Mouse (Mus musculus) heart, embryonic 16.5 days (tissue): ENCODE measurements around the gene Hoxa13. TPM values are rescaled to one million over a fixed set of nuclear protein-coding genes. Genes with fewer than 3 reads are reported as not detected.

Experiments used
- ATAC-seq: fragments of 200-750 bp; cut with Nextera tagmentation; replicated peaks from 2 replicates; pipeline ENCODE4 v1.8.0; 2017; ENCODE audit warnings: moderate number of reproducible peaks; ENCODE audit not compliant: insufficient read depth, low FRiP score; ENCODE audit errors: extremely low read depth
- H3K27ac ChIP-seq: fragments of 300-500 bp; sonication (generic); 2 replicates; pipeline ENCODE4 v1.5.1; 2014; ENCODE audit warnings: mild to moderate bottlenecking, low read length, control low read depth, moderate library complexity
- H3K27me3 ChIP-seq: fragments of 300-500 bp; sonication (generic); 2 replicates; pipeline ENCODE4 v1.6.1; 2014; ENCODE audit warnings: low read length, mixed read lengths; ENCODE audit not compliant: control insufficient read depth, insufficient read depth
- H3K36me3 ChIP-seq: fragments of 300-500 bp; sonication (generic); 2 replicates; pipeline ENCODE4 v1.6.1; 2014; ENCODE audit not compliant: control insufficient read depth, insufficient read depth
- H3K4me1 ChIP-seq: fragments of 300-500 bp; sonication (generic); 2 replicates; pipeline ENCODE4 v1.6.1; 2014; ENCODE audit warnings: low read length, mixed read lengths; ENCODE audit not compliant: control insufficient read depth, insufficient read depth
- H3K4me2 ChIP-seq: fragments of 300-500 bp; sonication (generic); 2 replicates; pipeline ENCODE4 v1.6.1; 2014; ENCODE audit warnings: low read depth, mild to moderate bottlenecking, control low read depth, low read length
- H3K4me3 ChIP-seq: fragments of 300-500 bp; sonication (generic); 2 replicates; pipeline ENCODE4 v1.5.1; 2014; ENCODE audit warnings: mild to moderate bottlenecking, control low read depth, low read length
- H3K9ac ChIP-seq: fragments of 300-500 bp; sonication (generic); 2 replicates; pipeline ENCODE4 v1.6.1; 2014; ENCODE audit warnings: low read length, control low read depth
- H3K9me3 ChIP-seq: fragments of 300-500 bp; sonication (generic); replicated peaks from 2 replicates; pipeline ENCODE4 v1.6.1; 2016; ENCODE audit warnings: low read length; ENCODE audit not compliant: control insufficient read depth
- WGBS: fragments of 180-500 bp; shearing (Covaris S2); extraction: QIAGEN DNeasy Blood & Tissue Kit; methylation state at CpG from one replicate; pipeline ENCODE4 v1.1.7; 2014; 5-methylcytosine and 5-hydroxymethylcytosine counted together
- polyA plus RNA-seq: library from polyadenylated mRNA; unstranded; fragments of >200 nt; fragmentation: Nextera tagmentation; extraction: Ambion mirVana; gene quantifications from 2 replicates; pipeline ENCODE4 v1.2.1, GENCODE M21; 2015

Gene Hoxa13
- polyA plus RNA-seq, 1 experiment from 2014 or later, result not detected

- no peak overlapping the region for H3K27ac ChIP-seq
- no peaks in the 10 kb centered on the region for H3K36me3 ChIP-seq
- no peak for ATAC-seq
- no peak overlapping the region for H3K4me3 ChIP-seq
- no peak overlapping the region for H3K9ac ChIP-seq
- H3K4me2 ChIP-seq, result no peak overlapping the region
- no peaks in the 10 kb centered on the region for H3K9me3 ChIP-seq
- no peaks in the 10 kb centered on the region for H3K4me1 ChIP-seq
- WGBS, result 30% methylated on average over 9 of the region's 9 CpGs
- H3K27me3 ChIP-seq, result peaks cover 84% of the 10 kb centered on the region
These were observed 25.4 kb downstream of the Hoxa13 start for GRCm38 (mm10) chr6:52235267-52235666.

GRCm38 (mm10) chr6:52234428-52235140 is 26.1 kb downstream of the Hoxa13 start:
- ATAC-seq, result no peak
- H3K27me3 ChIP-seq, result peaks cover 84% of the 10 kb centered on the region
- WGBS, result 2% methylated on average over 64 of the region's 68 CpGs
- no peak overlapping the region for H3K4me2 ChIP-seq
- H3K9me3 ChIP-seq, result no peaks in the 10 kb centered on the region
- no peak overlapping the region for H3K9ac ChIP-seq
- no peak overlapping the region for H3K27ac ChIP-seq
- H3K4me3 ChIP-seq, result no peak overlapping the region
- H3K36me3 ChIP-seq, result no peaks in the 10 kb centered on the region
- no peaks in the 10 kb centered on the region for H3K4me1 ChIP-seq

- H3K4me3 ChIP-seq, result peak overlapping the region; percentile 16
- no peak overlapping the region for H3K9ac ChIP-seq
- ATAC-seq, result no peak
- WGBS, result 2% methylated on average over 70 of the region's 70 CpGs
- no peak overlapping the region for H3K27ac ChIP-seq
- peaks cover 86% of the 10 kb centered on the region for H3K27me3 ChIP-seq
- no peaks in the 10 kb centered on the region for H3K9me3 ChIP-seq
- no peak overlapping the region for H3K4me2 ChIP-seq
- no peaks in the 10 kb centered on the region for H3K36me3 ChIP-seq
- no peaks in the 10 kb centered on the region for H3K4me1 ChIP-seq
These were observed 26.9 kb downstream of the Hoxa13 start for GRCm38 (mm10) chr6:52233546-52234427.

GRCm38 (mm10) chr6:52232984-52233545 is 27.6 kb downstream of the Hoxa13 start:
- 2% methylated on average over 23 of the region's 23 CpGs for WGBS
- no peak overlapping the region for H3K27ac ChIP-seq
- H3K4me2 ChIP-seq, result no peak overlapping the region
- H3K4me3 ChIP-seq, result no peak overlapping the region
- no peaks in the 10 kb centered on the region for H3K4me1 ChIP-seq
- no peaks in the 10 kb centered on the region for H3K9me3 ChIP-seq
- H3K36me3 ChIP-seq, result no peaks in the 10 kb centered on the region
- ATAC-seq, result no peak
- H3K27me3 ChIP-seq, result peaks cover 86% of the 10 kb centered on the region
- no peak overlapping the region for H3K9ac ChIP-seq

- Histone ChIP-seq H3K9me3 (no peaks in the 10 kb centered on the region), H3K27me3 (peaks cover 85% of the 10 kb centered on the region), H3K9ac (no peak overlapping the region), H3K4me3 (no peak overlapping the region), H3K4me1 (no peaks in the 10 kb centered on the region), H3K27ac (no peak overlapping the region), H3K36me3 (no peaks in the 10 kb centered on the region), H3K4me2 (no peak overlapping the region)
- ATAC-seq, result no peak
- WGBS, result 2% methylated on average over 18 of the region's 18 CpGs
These were observed 28.1 kb downstream of the Hoxa13 start for GRCm38 (mm10) chr6:52232568-52232965.

GRCm38 (mm10) chr6:52231885-52232567 is 28.7 kb downstream of the Hoxa13 start:
- Histone ChIP-seq H3K4me1 (no peaks in the 10 kb centered on the region), H3K9ac (no peak overlapping the region), H3K27ac (no peak overlapping the region), H3K4me3 (no peak overlapping the region), H3K4me2 (no peak overlapping the region), H3K36me3 (no peaks in the 10 kb centered on the region), H3K27me3 (peaks cover 85% of the 10 kb centered on the region), H3K9me3 (no peaks in the 10 kb centered on the region)
- WGBS, result 4% methylated on average over 18 of the region's 18 CpGs
- ATAC-seq, result no peak

GRCm38 (mm10) chr6:52230516-52231165 is 30.0 kb downstream of the Hoxa13 start, which contains the start of gene Hoxa9:
Gene Hoxa9, minus strand, starts transcription at chr6:52231089.
- H3K4me2 ChIP-seq, result no peak within 1 kb of the TSS
- no peaks in the 10 kb centered on the region for H3K4me1 ChIP-seq
- no peaks in the 10 kb centered on the region for H3K9me3 ChIP-seq
- no peak within 1 kb of the TSS for H3K9ac ChIP-seq
- H3K27me3 ChIP-seq, result peaks cover 85% of the 10 kb centered on the region
- no peak within 1 kb of the TSS for H3K27ac ChIP-seq
- ATAC-seq, result no peak
- no peak within 1 kb of the TSS for H3K4me3 ChIP-seq
- H3K36me3 ChIP-seq, result no peaks in the 10 kb centered on the region
- WGBS, result 2% methylated on average over 29 of the region's 36 CpGs

GRCm38 (mm10) chr6:52229558-52230416 is 30.9 kb downstream of the Hoxa13 start:
- Histone ChIP-seq H3K4me1 (no peaks in the 10 kb centered on the region), H3K4me3 (no peak overlapping the region), H3K9ac (no peak overlapping the region), H3K9me3 (no peaks in the 10 kb centered on the region), H3K4me2 (no peak overlapping the region), H3K27ac (no peak overlapping the region), H3K27me3 (peaks cover 85% of the 10 kb centered on the region), H3K36me3 (no peaks in the 10 kb centered on the region)
- WGBS, result 3% methylated on average over 44 of the region's 44 CpGs
- no peak for ATAC-seq
